Mouse (Mus musculus) heart, adult 2 months (tissue): ENCODE measurements around the gene Spink8. TPM values are rescaled to one million over a fixed set of nuclear protein-coding genes. Genes with fewer than 3 reads are reported as not detected.

Source experiments
- DNase-seq, 2 experiments: peaks; one replicate each; pipeline ENCODE4 v3.0.0; 2021
- H3K27ac ChIP-seq: fragments of 200-600 bp; 2 replicates; pipeline ENCODE4 v1.8.1; 2022
- H3K27me3 ChIP-seq: fragments of 200-500 bp; 2 replicates; pipeline ENCODE4 v1.6.1; 2012; ENCODE audit warnings: mild to moderate bottlenecking, low read length, inconsistent platforms, mixed read lengths; ENCODE audit not compliant: control insufficient read depth, insufficient read depth
- H3K36me3 ChIP-seq: fragments of 200-500 bp; 2 replicates; pipeline ENCODE4 v1.6.1; 2012; ENCODE audit warnings: low read length, inconsistent platforms; ENCODE audit not compliant: control insufficient read depth, insufficient read depth
- H3K4me1 ChIP-seq: fragments of 200-500 bp; 2 replicates; pipeline ENCODE4 v1.6.1; 2011; ENCODE audit warnings: low read length; ENCODE audit not compliant: control insufficient read depth, insufficient read depth
- H3K4me3 ChIP-seq: fragments of 200-600 bp; 2 replicates; pipeline ENCODE4 v1.8.1; 2022
- H3K79me2 ChIP-seq: fragments of 200-500 bp; replicated peaks from 2 replicates; pipeline ENCODE4 v1.6.1; 2012; ENCODE audit warnings: mild to moderate bottlenecking, inconsistent platforms, low read length, moderate library complexity, mixed read lengths; ENCODE audit not compliant: control insufficient read depth, insufficient read depth
- H3K9ac ChIP-seq: fragments of 200-500 bp; 2 replicates; pipeline ENCODE4 v1.6.1; 2012; ENCODE audit warnings: low read depth, mild to moderate bottlenecking, control low read depth, inconsistent platforms, low read length, mixed read lengths
- CTCF ChIP-seq: fragments of 200-600 bp; IDR thresholded peaks from 2 replicates; pipeline ENCODE4 v1.8.1; 2022; ENCODE audit warnings: antibody characterized with exemption, mild to moderate bottlenecking, moderate library complexity
- EP300 ChIP-seq: fragments of 200-500 bp; IDR thresholded peaks from 2 replicates; pipeline ENCODE4 v1.6.1; 2011; ENCODE audit warnings: low read depth, low read length, control low read depth; ENCODE audit not compliant: insufficient read depth
- POLR2A ChIP-seq: fragments of 200-500 bp; IDR thresholded peaks from 2 replicates; pipeline ENCODE4 v1.6.1; 2011; ENCODE audit warnings: mild to moderate bottlenecking, low read depth, low read length, control low read depth; ENCODE audit not compliant: insufficient read depth
- WGBS: fragments of 180-500 bp; shearing (Covaris S2); methylation state at CpG from one replicate; pipeline ENCODE4 v1.1.7; 2018; 5-methylcytosine and 5-hydroxymethylcytosine counted together
- intact Hi-C: fragments of 180-260 bp; cut with DNase I; formaldehyde crosslinking; loops from one replicate; pipeline ENCODE4 v1.15.1; 2025
- polyA plus RNA-seq: library from polyadenylated mRNA; depleted of rRNA; stranded (reverse); fragments of >200 nt; gene quantifications from 2 replicates; pipeline ENCODE4 v1.2.3, GENCODE M21; 2012
- total RNA-seq, 2 experiments: library from RNA; stranded (reverse); gene quantifications; 2 replicates each; pipeline ENCODE4 v1.2.3; 2021

The Spink8 gene
- total and polyA plus RNA-seq, 3 experiments = not detected

DNA sequence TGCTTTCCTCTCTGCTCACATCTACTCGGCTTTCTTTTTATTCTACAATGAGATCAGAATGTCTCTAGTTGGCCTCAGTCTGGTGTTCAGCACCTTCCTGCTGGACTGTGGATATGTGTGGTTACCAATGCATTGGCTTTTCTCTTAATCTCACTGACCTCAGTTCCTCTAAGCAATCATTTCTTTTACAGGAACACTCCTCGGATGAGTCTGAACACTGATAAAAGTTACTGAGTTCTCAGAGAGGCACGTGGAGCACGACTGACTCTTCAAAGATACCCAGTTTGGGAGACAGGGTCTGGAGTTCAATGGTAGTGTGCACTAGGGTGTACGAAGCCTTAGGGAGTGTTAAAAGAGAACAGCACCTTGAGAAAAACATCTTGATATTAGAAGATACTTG is 14.1 kb downstream of the Spink8 start:
- 38% methylated on average over 5 of the region's 5 CpGs for WGBS

DNA sequence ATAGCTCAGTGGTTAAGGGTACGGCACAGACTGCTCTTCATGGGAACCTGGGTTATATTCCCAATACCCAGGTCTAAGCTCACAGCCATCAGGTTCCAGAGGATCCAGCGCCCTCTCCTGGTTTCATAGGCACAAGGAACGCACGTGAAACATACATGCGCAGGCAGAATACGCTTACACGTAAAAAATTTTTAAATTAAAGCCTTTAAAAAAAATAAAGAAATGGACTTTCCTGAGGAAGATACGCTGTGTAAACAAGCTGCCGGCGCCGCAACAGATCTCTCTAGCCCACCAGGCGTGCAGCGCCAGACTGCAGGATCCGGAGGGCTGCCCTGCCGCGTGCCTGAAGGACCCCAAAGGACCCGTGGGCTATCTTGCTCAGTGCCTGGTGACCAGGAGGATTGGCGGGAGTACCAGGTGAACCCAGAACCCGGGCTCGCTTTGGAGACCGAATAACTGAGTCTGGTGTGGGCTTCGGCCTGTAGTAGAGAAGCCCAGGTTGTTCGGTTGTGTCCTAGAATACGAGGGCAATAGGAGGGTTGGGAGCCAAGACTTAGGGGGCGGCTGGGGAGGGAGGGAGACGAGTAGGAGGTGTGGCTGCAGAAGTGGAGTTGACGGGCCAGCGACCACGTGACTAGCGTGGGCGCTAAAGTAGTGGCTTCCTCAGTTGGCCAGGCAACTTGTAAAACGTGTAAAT is 20.5 kb downstream of the Spink8 start, which contains the start of gene Nme6:
Gene Nme6 (plus strand): TSS at position 359 of the 697 bp plus-strand sequence.
- DNase-seq = peak; percentile 89 to 91
- peak within 1 kb of the TSS; percentile 59 for H3K4me3 ChIP-seq
- H3K4me1 ChIP-seq = peaks cover 6% of the 10 kb centered on the region
- no peaks in the 10 kb centered on the region for H3K27me3 ChIP-seq
- under 1% methylated on average over 32 of the region's 32 CpGs for WGBS
- no peaks in the 10 kb centered on the region for H3K36me3 ChIP-seq
- TF ChIP-seq EP300 (0 out of 2 replicates have a peak, but pooled peaks have one; percentile 51), POLR2A (peak; percentile 83), CTCF (peak; percentile 90)
- intact Hi-C loops = loop anchor here (10.0 kb wide), 1 partner anchor 148 kb away; no protein-coding TSS in a partner anchor
- H3K79me2 ChIP-seq = no peaks in the 10 kb centered on the region
- peak within 1 kb of the TSS; percentile 65 for H3K9ac ChIP-seq
- H3K27ac ChIP-seq = peak within 1 kb of the TSS; percentile 92

More for the DNA sequence above, 14.1 kb downstream of the Spink8 start:
- intact Hi-C loops = no loop called here
- H3K4me3 ChIP-seq = no peak overlapping the region
- no peak for TF ChIP-seq CTCF
- TF ChIP-seq EP300 = no peak
- no peak for TF ChIP-seq POLR2A
- H3K79me2 ChIP-seq = no peaks in the 10 kb centered on the region
- H3K9ac ChIP-seq = no peak overlapping the region
- H3K27ac ChIP-seq = no peak overlapping the region
- no peaks in the 10 kb centered on the region for H3K36me3 ChIP-seq
- DNase-seq = no peak
- no peaks in the 10 kb centered on the region for H3K4me1 ChIP-seq
- no peaks in the 10 kb centered on the region for H3K27me3 ChIP-seq

DNA sequence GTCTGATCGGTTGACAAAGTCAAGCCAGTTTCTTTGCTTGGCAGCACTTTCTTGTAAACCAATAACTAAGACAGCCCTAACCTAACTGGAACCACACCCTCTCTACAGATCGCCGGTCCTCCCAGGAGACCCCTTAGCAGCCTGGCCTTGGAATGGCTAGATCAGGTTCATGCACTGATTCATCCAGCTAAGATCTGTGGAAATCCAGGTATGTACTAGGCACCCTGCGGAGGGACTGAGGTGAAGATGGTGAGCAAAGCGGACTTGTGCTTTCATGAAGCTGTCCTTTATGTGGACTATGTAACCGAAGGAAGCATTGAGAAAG is 21.0 kb downstream of the Spink8 start:
- Histone ChIP-seq H3K36me3 (no peaks in the 10 kb centered on the region), H3K79me2 (no peaks in the 10 kb centered on the region), H3K9ac (peak overlapping the region; percentile 65), H3K27ac (peak overlapping the region; percentile 92), H3K27me3 (no peaks in the 10 kb centered on the region), H3K4me1 (peaks cover 6% of the 10 kb centered on the region), H3K4me3 (peak overlapping the region; percentile 59)
- 3% methylated on average over 6 of the region's 6 CpGs for WGBS
- DNase-seq = no peak
- TF ChIP-seq POLR2A (no peak), CTCF (no peak), EP300 (no peak)
- intact Hi-C loops = loop anchor here (10.0 kb wide), 1 partner anchor 148 kb away; no protein-coding TSS in a partner anchor

DNA sequence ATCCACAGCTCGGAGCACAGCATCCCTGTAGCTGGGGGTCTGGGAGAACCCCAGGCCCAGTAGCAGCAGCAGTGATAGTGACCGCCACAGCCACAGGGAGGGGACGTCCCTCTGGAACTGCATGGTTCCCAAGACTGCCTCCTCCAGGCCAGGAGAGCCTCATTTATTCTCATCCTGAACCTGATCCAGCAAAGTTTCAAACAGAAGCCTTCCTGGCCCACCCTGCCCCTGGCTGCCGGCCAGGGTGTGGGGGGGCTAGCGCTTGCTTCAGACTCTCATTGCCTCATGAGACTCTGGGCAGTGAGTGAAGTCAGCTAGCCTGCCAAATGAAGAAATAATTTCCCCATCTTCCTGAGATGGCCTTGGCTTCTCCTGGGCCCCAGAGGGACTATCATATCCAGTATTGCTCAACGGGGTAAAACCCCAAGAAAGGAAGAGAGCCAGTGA is 37.3 kb downstream of the Spink8 start, which contains the start of gene Camp:
Gene Camp (minus strand): TSS at position 306 of the 447 bp plus-strand sequence.
- Histone ChIP-seq H3K27ac (no peak within 1 kb of the TSS), H3K79me2 (no peaks in the 10 kb centered on the region), H3K4me3 (no peak within 1 kb of the TSS), H3K4me1 (peaks cover 2% of the 10 kb centered on the region; the same call in 1 of the 2 replicates), H3K36me3 (no peaks in the 10 kb centered on the region), H3K27me3 (no peaks in the 10 kb centered on the region), H3K9ac (no peak within 1 kb of the TSS)
- WGBS = 29% methylated on average over 6 of the region's 6 CpGs
- DNase-seq = peak; percentile 76 to 81
- intact Hi-C loops = no loop called here
- TF ChIP-seq POLR2A (no peak), EP300 (no peak), CTCF (peak; percentile 12; the same call in 1 of the 2 replicates)

DNA sequence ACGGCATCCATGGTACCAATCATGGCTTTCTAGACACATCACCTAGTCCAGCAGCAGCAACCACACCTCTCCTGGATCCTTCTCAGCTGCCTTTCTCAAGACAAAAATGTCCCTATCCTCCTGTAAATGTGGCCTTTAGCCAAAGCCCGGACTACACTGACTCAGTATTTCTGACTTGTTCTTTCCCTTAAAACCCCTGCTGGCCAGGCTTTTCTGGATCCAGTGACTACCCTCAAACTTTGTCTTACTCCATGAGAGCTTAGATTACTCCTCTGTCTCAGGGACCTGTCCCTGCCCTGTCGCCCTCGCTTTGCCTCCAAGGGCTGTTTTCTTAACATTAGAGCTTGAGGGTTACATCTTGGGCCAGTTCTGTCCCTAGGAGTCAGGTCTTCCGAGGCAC is 38.0 kb downstream of the Spink8 start:
- Histone ChIP-seq H3K4me1 (peaks cover 2% of the 10 kb centered on the region; the same call in 1 of the 2 replicates), H3K27ac (no peak overlapping the region), H3K4me3 (no peak overlapping the region), H3K36me3 (no peaks in the 10 kb centered on the region), H3K27me3 (no peaks in the 10 kb centered on the region), H3K79me2 (no peaks in the 10 kb centered on the region), H3K9ac (no peak overlapping the region)
- intact Hi-C loops = no loop called here
- 86% methylated on average over 5 of the region's 5 CpGs for WGBS
- no peak for TF ChIP-seq POLR2A
- no peak for TF ChIP-seq CTCF
- TF ChIP-seq EP300 = no peak
- no peak for DNase-seq

DNA sequence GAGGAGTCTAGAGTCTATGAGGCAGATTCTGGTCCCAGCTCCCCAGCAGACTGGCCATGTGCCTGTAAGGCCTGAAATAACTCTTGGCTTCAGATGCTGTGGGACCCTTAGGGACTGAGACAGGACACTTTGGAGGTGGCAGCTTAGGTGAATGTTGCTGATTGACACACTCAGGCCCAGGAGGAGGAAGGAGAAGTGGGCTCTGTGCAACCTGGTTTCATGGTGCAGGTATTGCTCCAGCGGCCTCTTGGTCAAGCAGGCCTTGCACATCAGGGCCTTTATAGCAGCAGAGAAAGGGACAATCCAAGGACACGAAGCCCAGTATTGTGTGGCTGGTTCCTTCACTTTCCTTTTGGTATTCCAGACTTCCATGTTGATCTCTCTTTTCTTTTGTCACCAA is 42.3 kb downstream of the Spink8 start:
- Histone ChIP-seq H3K4me1 (peaks cover 2% of the 10 kb centered on the region; the same call in 1 of the 2 replicates), H3K36me3 (no peaks in the 10 kb centered on the region)
- DNase-seq = no peak

More for the DNA sequence above, 42.3 kb downstream of the Spink8 start:
- 87% methylated on average over 2 of the region's 2 CpGs for WGBS
- H3K4me3 ChIP-seq = no peak overlapping the region
- no peak for TF ChIP-seq EP300
- TF ChIP-seq CTCF = no peak
- no peak for TF ChIP-seq POLR2A
- intact Hi-C loops = no loop called here
- no peak overlapping the region for H3K9ac ChIP-seq
- H3K79me2 ChIP-seq = no peaks in the 10 kb centered on the region
- H3K27me3 ChIP-seq = no peaks in the 10 kb centered on the region
- H3K27ac ChIP-seq = no peak overlapping the region
